Mouse (Mus musculus): Measurements from ENCODE around the gene Serpinb9. TPM values are rescaled to one million over a fixed set of nuclear protein-coding genes. Genes with fewer than 3 reads are reported as not detected.

Serpinb9 gene
- polyA plus RNA-seq, 1 experiment from 2014 or later: 1.0 TPM

DNA sequence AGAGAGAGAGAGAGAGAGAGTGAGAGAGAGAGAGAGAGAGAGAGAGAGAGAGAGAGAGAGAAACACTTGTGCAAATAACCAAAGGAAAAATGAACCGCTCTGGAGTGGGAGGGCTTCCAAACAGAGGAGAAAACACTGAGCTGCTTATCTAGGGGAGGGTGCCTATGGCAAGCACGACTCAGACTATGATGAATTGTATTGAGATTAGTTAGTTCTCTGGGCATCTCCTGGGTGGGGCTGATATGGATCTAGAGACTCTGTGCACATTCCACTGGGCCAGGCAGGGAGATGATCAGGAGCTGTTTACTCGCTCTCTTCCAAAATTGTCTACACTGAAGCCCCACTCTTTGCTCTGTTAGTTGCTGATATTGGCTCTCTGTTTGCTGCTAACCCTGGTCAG lies 48.6 kb downstream of the Serpinb9 start:
- Histone ChIP-seq H3K4me1 (no peaks in the 10 kb centered on the region), H3K27ac (no peak overlapping the region), H3K4me3 (no peak overlapping the region), H3K9me3 (replicated peaks) (no peaks in the 10 kb centered on the region), H3K27me3 (ENCODE audit: low read depth, poor library complexity, severe bottlenecking) (no peaks in the 10 kb centered on the region), H3K36me3 (no peaks in the 10 kb centered on the region)
- DNase-seq (ENCODE audit: low spot score): no peak
- 84% methylated on average over 3 of the region's 3 CpGs for WGBS

GRCm38 (mm10) chr13:33063048-33063447 lies 60.0 kb downstream of the Serpinb9 start:
- no peak overlapping the region for H3K4me3 ChIP-seq
- H3K27me3 ChIP-seq (ENCODE audit: low read depth, poor library complexity, severe bottlenecking): no peaks in the 10 kb centered on the region
- 88% methylated on average over 1 of the region's 1 CpGs for WGBS
- no peaks in the 10 kb centered on the region for H3K9me3 ChIP-seq (replicated peaks)
- H3K27ac ChIP-seq: no peak overlapping the region
- no peak for DNase-seq (ENCODE audit: low spot score)
- no peaks in the 10 kb centered on the region for H3K4me1 ChIP-seq
- no peaks in the 10 kb centered on the region for H3K36me3 ChIP-seq

Other genes with a start within 250 kb of the Serpinb9 start
- gene Mylk4, start 219.3 kb upstream of the Serpinb9 start, polyA plus RNA-seq (2016; fragmentation: Nextera tagmentation; extraction: Ambion mirVana): 0.13 and 0.26 TPM in 2 replicates
- gene Wrnip1, start 201.2 kb upstream of the Serpinb9 start, polyA plus RNA-seq (2016; fragmentation: Nextera tagmentation; extraction: Ambion mirVana): 14.8 and 20.6 TPM in 2 replicates
- gene D930007J09Rik, start 200.4 kb upstream of the Serpinb9 start, polyA plus RNA-seq (2016; fragmentation: Nextera tagmentation; extraction: Ambion mirVana): not detected in 2 replicates
- 0.46 and 2.1 TPM in 2 replicates for gene Serpinb1a, start 152.1 kb upstream of the Serpinb9 start, polyA plus RNA-seq (2016; fragmentation: Nextera tagmentation; extraction: Ambion mirVana)
- gene Serpinb1c, start 105.0 kb upstream of the Serpinb9 start, polyA plus RNA-seq (2016; fragmentation: Nextera tagmentation; extraction: Ambion mirVana): not detected in 2 replicates
- gene Serpinb6b, start 38.0 kb upstream of the Serpinb9 start, polyA plus RNA-seq (2016; fragmentation: Nextera tagmentation; extraction: Ambion mirVana): 0.33 and 0.50 TPM in 2 replicates
- gene Serpinb9b, start 24.2 kb downstream of the Serpinb9 start, polyA plus RNA-seq (2016; fragmentation: Nextera tagmentation; extraction: Ambion mirVana): not detected in 2 replicates
- gene Serpinb1b, start 75.3 kb downstream of the Serpinb9 start, polyA plus RNA-seq (2016; fragmentation: Nextera tagmentation; extraction: Ambion mirVana): not detected in 2 replicates
- not detected in 2 replicates for gene Serpinb9c, start 156.5 kb downstream of the Serpinb9 start, polyA plus RNA-seq (2016; fragmentation: Nextera tagmentation; extraction: Ambion mirVana)
- not detected in 2 replicates for gene Serpinb9d, start 189.7 kb downstream of the Serpinb9 start, polyA plus RNA-seq (2016; fragmentation: Nextera tagmentation; extraction: Ambion mirVana)
- gene Serpinb9e, start 246.4 kb downstream of the Serpinb9 start, polyA plus RNA-seq (2016; fragmentation: Nextera tagmentation; extraction: Ambion mirVana): not detected in 2 replicates